Mouse (Mus musculus): ENCODE measurements around the gene Pgs1.

Gene Pgs1

GRCm38 (mm10) chr11:117974327-117975125 lies 11.6 kb upstream of the Pgs1 start:
- DNase-seq (ENCODE audit: inconsistent age in 2 of 2, low spot score in 1 of 2), result peak; percentile 35 to 72

- DNase-seq (ENCODE audit: inconsistent age in 2 of 2, low spot score in 1 of 2), result peak in 1 of 2 experiments; percentile 59
Observed at GRCm38 (mm10) chr11:117975211-117975967, 10.7 kb upstream of the Pgs1 start.

- peak; percentile 61 to 83 for DNase-seq (ENCODE audit: inconsistent age in 2 of 2, low spot score in 1 of 2)
Observed at GRCm38 (mm10) chr11:117976081-117976582, 10.0 kb upstream of the Pgs1 start.

- DNase-seq (ENCODE audit: inconsistent age in 2 of 2, low spot score in 1 of 2), result no peak
Observed at GRCm38 (mm10) chr11:117977694-117978360, 8.3 kb upstream of the Pgs1 start.

GRCm38 (mm10) chr11:117979388-117979787 lies 6.7 kb upstream of the Pgs1 start:
- peak in 1 of 2 experiments; percentile 66 for DNase-seq (ENCODE audit: inconsistent age in 2 of 2, low spot score in 1 of 2)

- peak; percentile 54 to 82 for DNase-seq (ENCODE audit: inconsistent age in 2 of 2, low spot score in 1 of 2)
Observed at GRCm38 (mm10) chr11:117982426-117982825, 3.7 kb upstream of the Pgs1 start.

GRCm38 (mm10) chr11:117983770-117984169 lies 2.3 kb upstream of the Pgs1 start:
- no peak for DNase-seq (ENCODE audit: inconsistent age in 2 of 2, low spot score in 1 of 2)

GRCm38 (mm10) chr11:117987032-117987451 lies 950 bp downstream of the Pgs1 start:
- DNase-seq (ENCODE audit: inconsistent age in 2 of 2, low spot score in 1 of 2), result peak; percentile 70 to 91

GRCm38 (mm10) chr11:117987968-117988367 lies 1.9 kb downstream of the Pgs1 start:
- DNase-seq (ENCODE audit: inconsistent age in 2 of 2, low spot score in 1 of 2), result peak in 1 of 2 experiments; percentile 54

- no peak for DNase-seq (ENCODE audit: inconsistent age in 2 of 2, low spot score in 1 of 2)
Observed at GRCm38 (mm10) chr11:117989241-117989640, 3.1 kb downstream of the Pgs1 start.

- DNase-seq (ENCODE audit: inconsistent age in 2 of 2, low spot score in 1 of 2), result peak; percentile 63 to 88
Observed at GRCm38 (mm10) chr11:117989926-117990325, 3.8 kb downstream of the Pgs1 start.

GRCm38 (mm10) chr11:117991502-117992470 lies 5.7 kb downstream of the Pgs1 start:
- DNase-seq (ENCODE audit: inconsistent age in 2 of 2, low spot score in 1 of 2), result peak in 1 of 2 experiments; percentile 64

GRCm38 (mm10) chr11:117993190-117994175 lies 7.4 kb downstream of the Pgs1 start:
- no peak for DNase-seq (ENCODE audit: inconsistent age in 2 of 2, low spot score in 1 of 2)

GRCm38 (mm10) chr11:117994250-117995057 lies 8.4 kb downstream of the Pgs1 start:
- peak in 1 of 2 experiments; percentile 66 for DNase-seq (ENCODE audit: inconsistent age in 2 of 2, low spot score in 1 of 2)

GRCm38 (mm10) chr11:117995255-117995654 lies 9.2 kb downstream of the Pgs1 start:
- peak in 1 of 2 experiments; percentile 82 for DNase-seq (ENCODE audit: inconsistent age in 2 of 2, low spot score in 1 of 2)

GRCm38 (mm10) chr11:117995661-117996060 lies 9.6 kb downstream of the Pgs1 start:
- no peak for DNase-seq (ENCODE audit: inconsistent age in 2 of 2, low spot score in 1 of 2)

GRCm38 (mm10) chr11:117996066-117996465 lies 10.0 kb downstream of the Pgs1 start:
- no peak for DNase-seq (ENCODE audit: inconsistent age in 2 of 2, low spot score in 1 of 2)

- no peak for DNase-seq (ENCODE audit: inconsistent age in 2 of 2, low spot score in 1 of 2)
Observed at GRCm38 (mm10) chr11:117997085-117997484, 11.0 kb downstream of the Pgs1 start.

All from adrenal gland, adult (tissue).